Mouse (Mus musculus): ENCODE results near the gene Eps8. TPM values are rescaled to one million over a fixed set of nuclear protein-coding genes. Genes with fewer than 3 reads are reported as not detected.
A peak's percentile ranks its signal among the peaks of the same experiment; 100 is the strongest.

Gene Eps8
- polyA plus RNA-seq, 1 experiment from 2014 or later, result 209 TPM

- TF ChIP-seq CTCF (IDR thresholded peaks at IDR 0.05; ENCODE audit: low read depth), result no peak
- no peaks in the 10 kb centered on the region for H3K36me3 ChIP-seq (ENCODE audit: control insufficient read depth, insufficient read depth)
- no peaks in the 10 kb centered on the region for H3K27me3 ChIP-seq (replicated peaks; ENCODE audit: control insufficient read depth, insufficient read depth, low read length)
- no peak overlapping the region for H3K27ac ChIP-seq (ENCODE audit: low read depth, low read length)
- ATAC-seq, result no peak
- no peak overlapping the region for H3K9ac ChIP-seq (ENCODE audit: low read depth, low read length)
- WGBS, result 69% methylated on average over 2 of the region's 2 CpGs
- no peaks in the 10 kb centered on the region for H3K9me3 ChIP-seq (ENCODE audit: control insufficient read depth)
- H3K4me1 ChIP-seq (replicated peaks; ENCODE audit: control insufficient read depth, insufficient read depth, low read length), result no peaks in the 10 kb centered on the region
- H3K4me2 ChIP-seq (replicated peaks; ENCODE audit: low read depth), result no peak overlapping the region; the same call in 1 of the 2 replicates
- peak overlapping the region; percentile 88; the same call in 1 of the 2 replicates for H3K4me3 ChIP-seq (ENCODE audit: low read depth, low read length)
These were observed 8.0 kb downstream of the Eps8 start for GRCm38 (mm10) chr6:137646726-137647125.

GRCm38 (mm10) chr6:137644893-137645292, 9.8 kb downstream of the Eps8 start:
- H3K27ac ChIP-seq (ENCODE audit: low read depth, low read length), result no peak overlapping the region
- H3K4me1 ChIP-seq (replicated peaks; ENCODE audit: control insufficient read depth, insufficient read depth, low read length), result no peaks in the 10 kb centered on the region
- H3K9me3 ChIP-seq (ENCODE audit: control insufficient read depth), result no peaks in the 10 kb centered on the region
- WGBS, result 89% methylated on average over 5 of the region's 5 CpGs
- H3K9ac ChIP-seq (ENCODE audit: low read depth, low read length), result no peak overlapping the region
- no peak for TF ChIP-seq CTCF (IDR thresholded peaks at IDR 0.05; ENCODE audit: low read depth)
- H3K36me3 ChIP-seq (ENCODE audit: control insufficient read depth, insufficient read depth), result no peaks in the 10 kb centered on the region
- H3K4me3 ChIP-seq (ENCODE audit: low read depth, low read length), result no peak overlapping the region
- H3K27me3 ChIP-seq (replicated peaks; ENCODE audit: control insufficient read depth, insufficient read depth, low read length), result no peaks in the 10 kb centered on the region
- no peak overlapping the region for H3K4me2 ChIP-seq (replicated peaks; ENCODE audit: low read depth)
- no peak for ATAC-seq

GRCm38 (mm10) chr6:137643814-137644213, 10.9 kb downstream of the Eps8 start:
- no peak overlapping the region for H3K4me3 ChIP-seq (ENCODE audit: low read depth, low read length)

GRCm38 (mm10) chr6:137641642-137642041, 13.0 kb downstream of the Eps8 start:
- Histone ChIP-seq H3K9me3 (ENCODE audit: control insufficient read depth) (no peaks in the 10 kb centered on the region), H3K9ac (ENCODE audit: low read depth, low read length) (no peak overlapping the region), H3K27me3 (replicated peaks; ENCODE audit: control insufficient read depth, insufficient read depth, low read length) (no peaks in the 10 kb centered on the region), H3K4me1 (replicated peaks; ENCODE audit: control insufficient read depth, insufficient read depth, low read length) (no peaks in the 10 kb centered on the region), H3K4me3 (ENCODE audit: low read depth, low read length) (no peak overlapping the region), H3K4me2 (replicated peaks; ENCODE audit: low read depth) (no peak overlapping the region), H3K27ac (ENCODE audit: low read depth, low read length) (no peak overlapping the region), H3K36me3 (ENCODE audit: control insufficient read depth, insufficient read depth) (no peaks in the 10 kb centered on the region)
- no peak for TF ChIP-seq CTCF (IDR thresholded peaks at IDR 0.05; ENCODE audit: low read depth)
- ATAC-seq, result no peak
- 94% methylated on average over 1 of the region's 1 CpGs for WGBS

More at GRCm38 (mm10) chr6:137643814-137644213, 10.9 kb downstream of the Eps8 start:
- Histone ChIP-seq H3K9ac (ENCODE audit: low read depth, low read length) (no peak overlapping the region), H3K4me1 (replicated peaks; ENCODE audit: control insufficient read depth, insufficient read depth, low read length) (no peaks in the 10 kb centered on the region), H3K27ac (ENCODE audit: low read depth, low read length) (no peak overlapping the region), H3K36me3 (ENCODE audit: control insufficient read depth, insufficient read depth) (no peaks in the 10 kb centered on the region), H3K9me3 (ENCODE audit: control insufficient read depth) (no peaks in the 10 kb centered on the region), H3K27me3 (replicated peaks; ENCODE audit: control insufficient read depth, insufficient read depth, low read length) (no peaks in the 10 kb centered on the region), H3K4me2 (replicated peaks; ENCODE audit: low read depth) (no peak overlapping the region)
- TF ChIP-seq CTCF (IDR thresholded peaks at IDR 0.05; ENCODE audit: low read depth), result no peak
- WGBS, result 74% methylated on average over 4 of the region's 4 CpGs
- no peak for ATAC-seq

GRCm38 (mm10) chr6:137638834-137639567, 15.7 kb downstream of the Eps8 start:
- 84% methylated on average over 11 of the region's 11 CpGs for WGBS

GRCm38 (mm10) chr6:137637443-137637842, 17.2 kb downstream of the Eps8 start:
- 71% methylated on average over 7 of the region's 7 CpGs for WGBS
- Histone ChIP-seq H3K9ac (ENCODE audit: low read depth, low read length) (no peak overlapping the region), H3K27me3 (replicated peaks; ENCODE audit: control insufficient read depth, insufficient read depth, low read length) (no peaks in the 10 kb centered on the region), H3K36me3 (ENCODE audit: control insufficient read depth, insufficient read depth) (no peaks in the 10 kb centered on the region), H3K27ac (ENCODE audit: low read depth, low read length) (no peak overlapping the region), H3K4me3 (ENCODE audit: low read depth, low read length) (no peak overlapping the region), H3K4me1 (replicated peaks; ENCODE audit: control insufficient read depth, insufficient read depth, low read length) (no peaks in the 10 kb centered on the region), H3K4me2 (replicated peaks; ENCODE audit: low read depth) (no peak overlapping the region), H3K9me3 (ENCODE audit: control insufficient read depth) (no peaks in the 10 kb centered on the region)
- no peak for TF ChIP-seq CTCF (IDR thresholded peaks at IDR 0.05; ENCODE audit: low read depth)
- no peak for ATAC-seq

More at GRCm38 (mm10) chr6:137638834-137639567, 15.7 kb downstream of the Eps8 start:
- ATAC-seq, result no peak
- no peak overlapping the region for H3K4me2 ChIP-seq (replicated peaks; ENCODE audit: low read depth)
- H3K4me1 ChIP-seq (replicated peaks; ENCODE audit: control insufficient read depth, insufficient read depth, low read length), result no peaks in the 10 kb centered on the region
- no peak overlapping the region for H3K27ac ChIP-seq (ENCODE audit: low read depth, low read length)
- H3K9me3 ChIP-seq (ENCODE audit: control insufficient read depth), result no peaks in the 10 kb centered on the region
- H3K4me3 ChIP-seq (ENCODE audit: low read depth, low read length), result no peak overlapping the region
- H3K36me3 ChIP-seq (ENCODE audit: control insufficient read depth, insufficient read depth), result no peaks in the 10 kb centered on the region
- H3K9ac ChIP-seq (ENCODE audit: low read depth, low read length), result no peak overlapping the region
- TF ChIP-seq CTCF (IDR thresholded peaks at IDR 0.05; ENCODE audit: low read depth), result no peak
- H3K27me3 ChIP-seq (replicated peaks; ENCODE audit: control insufficient read depth, insufficient read depth, low read length), result no peaks in the 10 kb centered on the region

All from intestine, postnatal 0 days (tissue).